Mouse (Mus musculus) midbrain, embryonic 16.5 days (tissue): ENCODE measurements at regions not wholly inside any gene's neighbourhood (a gene's known extent, or its start where the extent isn't known, plus 50 kb on each side); places are given as distances from the start of the nearest gene placed in this dataset.
A peak's percentile ranks its signal among the peaks of the same experiment; 100 is the strongest.
"Not testable (repeated sequence)": the region's sequence is repeated elsewhere in the genome, so short reads cannot be mapped to it uniquely, and the experiment has no call there.

Experiments used
- ATAC-seq: fragments of 200-750 bp; cut with Nextera tagmentation; 2 replicates; pipeline ENCODE4 v1.8.0; 2017; ENCODE audit warnings: moderate TSS enrichment
- H3K27ac ChIP-seq: fragments of 300-500 bp; sonication (generic); 2 replicates; pipeline ENCODE4 v1.5.1; 2014; ENCODE audit warnings: mild to moderate bottlenecking, low read length, mixed read lengths
- H3K27me3 ChIP-seq: fragments of 300-500 bp; sonication (generic); 2 replicates; pipeline ENCODE4 v1.6.1; 2014; ENCODE audit warnings: low read depth, low read length, mixed read lengths; ENCODE audit not compliant: control insufficient read depth, insufficient read depth
- H3K36me3 ChIP-seq: fragments of 300-500 bp; sonication (generic); 2 replicates; pipeline ENCODE4 v1.6.1; 2014; ENCODE audit warnings: mild to moderate bottlenecking, low read length, moderate library complexity, mixed read lengths; ENCODE audit not compliant: control insufficient read depth, insufficient read depth
- H3K4me1 ChIP-seq: fragments of 300-500 bp; sonication (generic); 2 replicates; pipeline ENCODE4 v1.6.1; 2014; ENCODE audit warnings: mild to moderate bottlenecking, low read length, mixed read lengths; ENCODE audit not compliant: control insufficient read depth, insufficient read depth
- H3K4me2 ChIP-seq: fragments of 300-500 bp; sonication (generic); 2 replicates; pipeline ENCODE4 v1.6.1; 2014; ENCODE audit warnings: mild to moderate bottlenecking, low read length, mixed read lengths
- H3K4me3 ChIP-seq: fragments of 300-500 bp; sonication (generic); 2 replicates; pipeline ENCODE4 v1.5.1; 2014; ENCODE audit warnings: low read depth, mild to moderate bottlenecking, low read length, moderate library complexity, mixed read lengths
- H3K9ac ChIP-seq: fragments of 300-500 bp; sonication (generic); 2 replicates; pipeline ENCODE4 v1.6.1; 2014; ENCODE audit warnings: low read depth, low read length, mixed read lengths
- H3K9me3 ChIP-seq: fragments of 300-500 bp; sonication (generic); replicated peaks from 2 replicates; pipeline ENCODE4 v1.6.1; 2014; ENCODE audit warnings: mild to moderate bottlenecking, low read length, mixed read lengths; ENCODE audit not compliant: control insufficient read depth, poor library complexity, severe bottlenecking
- WGBS: fragments of 180-500 bp; shearing (Covaris S2); extraction: QIAGEN DNeasy Blood & Tissue Kit; methylation state at CpG from one replicate; pipeline ENCODE4 v1.1.7; 2014; 5-methylcytosine and 5-hydroxymethylcytosine counted together

DNA sequence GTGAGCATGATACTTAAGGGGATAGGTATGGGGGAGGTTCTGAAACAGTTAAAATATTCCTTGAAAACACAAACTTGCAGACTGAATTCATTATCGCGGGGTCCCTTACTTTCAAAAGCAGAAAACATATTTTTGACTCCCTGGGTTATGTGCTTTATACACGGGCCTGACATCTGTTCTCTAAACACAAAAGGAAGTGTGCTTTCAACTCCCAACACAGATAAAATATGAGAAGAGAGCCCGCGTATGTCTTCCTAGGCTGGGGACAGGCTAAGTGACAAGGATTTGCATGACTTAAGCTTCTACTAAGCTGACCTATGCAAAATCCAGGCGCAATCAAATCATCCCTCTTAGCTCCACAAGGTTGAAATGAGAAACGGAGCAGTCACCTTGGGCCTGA, 65.5 kb upstream of the Jarid2 start:
- no peak overlapping the region for H3K9ac ChIP-seq
- H3K9me3 ChIP-seq = no peaks in the 10 kb centered on the region
- no peak overlapping the region for H3K4me3 ChIP-seq
- no peak overlapping the region for H3K4me2 ChIP-seq
- ATAC-seq = no peak
- WGBS = 59% methylated on average over 7 of the region's 7 CpGs
- no peaks in the 10 kb centered on the region for H3K4me1 ChIP-seq
- H3K27me3 ChIP-seq = no peaks in the 10 kb centered on the region
- H3K36me3 ChIP-seq = no peaks in the 10 kb centered on the region
- H3K27ac ChIP-seq = no peak overlapping the region

DNA sequence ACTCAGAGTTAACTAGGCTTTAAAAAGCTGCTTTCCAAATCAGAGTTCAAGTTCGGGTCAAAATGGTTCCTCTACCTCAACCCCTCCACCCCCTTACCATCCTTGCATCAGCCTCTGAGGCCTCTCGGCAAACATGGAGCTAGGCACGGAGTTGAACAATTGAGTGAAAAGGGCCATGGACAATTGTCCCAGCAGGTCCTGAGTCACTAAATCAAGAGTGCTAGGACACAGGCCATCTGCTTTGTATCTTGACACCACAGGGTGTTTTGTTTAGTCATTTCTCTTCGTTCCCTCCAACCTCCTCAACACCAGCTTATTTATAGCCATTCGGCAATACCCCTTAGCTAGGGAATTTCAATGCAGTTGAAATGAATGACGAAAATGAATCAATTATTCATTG, 59.5 kb upstream of the Jarid2 start:
- no peak for ATAC-seq
- 62% methylated on average over 6 of the region's 6 CpGs for WGBS
- 0 out of 2 replicates have a peak, but pooled peaks cover 3% of the 10 kb centered on the region for H3K4me1 ChIP-seq

DNA sequence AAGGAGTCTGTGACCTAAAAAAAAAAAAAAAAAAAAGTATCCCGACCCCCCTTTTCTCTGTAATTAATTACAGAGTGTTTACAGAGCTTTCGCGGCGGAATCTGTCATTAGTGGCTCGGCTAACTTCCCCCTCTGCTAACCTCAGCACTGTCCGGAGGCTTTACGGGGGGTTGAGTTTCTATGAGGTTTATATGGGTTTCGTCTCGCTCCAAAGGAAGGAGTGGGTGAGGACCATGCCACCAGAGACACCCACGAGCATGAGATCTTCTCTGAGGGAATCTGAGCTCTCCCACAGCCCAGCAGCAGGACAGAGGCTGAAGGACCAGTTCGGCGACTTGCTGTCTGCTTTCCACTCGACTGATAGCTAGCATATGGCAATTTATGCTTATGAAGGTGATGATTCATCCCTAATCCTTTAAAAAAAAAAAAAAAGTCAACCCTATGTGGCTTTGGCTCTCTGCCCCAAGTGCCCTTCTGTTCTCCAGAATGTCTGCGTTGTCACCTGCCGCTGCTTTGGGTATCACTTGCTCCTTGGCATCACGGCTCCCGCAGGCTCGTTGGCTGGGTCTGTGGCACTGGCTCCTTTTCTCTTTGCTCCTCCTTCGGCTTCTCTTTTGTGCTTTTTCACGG, 55.8 kb upstream of the Jarid2 start:
- H3K27me3 ChIP-seq = no peaks in the 10 kb centered on the region
- 35% methylated on average over 20 of the region's 20 CpGs for WGBS
- no peak overlapping the region for H3K4me3 ChIP-seq
- no peaks in the 10 kb centered on the region for H3K9me3 ChIP-seq
- ATAC-seq = no peak
- no peak overlapping the region for H3K27ac ChIP-seq
- 0 out of 2 replicates have a peak, but pooled peaks cover 3% of the 10 kb centered on the region for H3K4me1 ChIP-seq
- no peaks in the 10 kb centered on the region for H3K36me3 ChIP-seq
- H3K9ac ChIP-seq = no peak overlapping the region
- peak overlapping the region; percentile 25 for H3K4me2 ChIP-seq

More for the DNA sequence above, 59.5 kb upstream of the Jarid2 start:
- Histone ChIP-seq H3K4me3 (no peak overlapping the region), H3K27me3 (no peaks in the 10 kb centered on the region), H3K36me3 (no peaks in the 10 kb centered on the region), H3K4me2 (no peak overlapping the region), H3K9me3 (no peaks in the 10 kb centered on the region), H3K27ac (no peak overlapping the region), H3K9ac (no peak overlapping the region)

DNA sequence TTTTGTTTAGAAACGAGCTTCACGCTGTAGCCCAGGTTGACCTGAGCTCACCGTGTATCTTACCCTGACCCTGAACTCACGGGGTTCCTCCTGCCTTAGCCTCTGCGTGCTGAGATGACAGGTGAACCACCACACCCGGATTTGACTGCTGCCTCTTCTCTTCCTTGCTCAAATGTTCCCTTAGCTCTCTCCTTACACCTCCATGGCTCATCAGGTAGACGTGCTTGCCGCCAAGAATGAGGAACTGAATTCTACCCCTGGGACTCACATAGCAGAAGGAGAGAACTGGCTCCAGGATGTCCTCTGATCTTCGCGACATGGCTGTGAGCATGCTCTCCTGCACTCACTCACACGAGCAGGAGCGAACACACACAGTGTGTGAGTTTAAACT, 55.3 kb upstream of the Jarid2 start:
- no peaks in the 10 kb centered on the region for H3K27me3 ChIP-seq
- no peaks in the 10 kb centered on the region for H3K9me3 ChIP-seq
- no peak overlapping the region for H3K9ac ChIP-seq
- WGBS = 48% methylated on average over 12 of the region's 12 CpGs
- H3K27ac ChIP-seq = no peak overlapping the region
- no peak for ATAC-seq
- no peak overlapping the region for H3K4me3 ChIP-seq
- 0 out of 2 replicates have a peak, but pooled peaks cover 3% of the 10 kb centered on the region for H3K4me1 ChIP-seq
- no peaks in the 10 kb centered on the region for H3K36me3 ChIP-seq
- H3K4me2 ChIP-seq = peak overlapping the region; percentile 25; the same call in 1 of the 2 replicates

DNA sequence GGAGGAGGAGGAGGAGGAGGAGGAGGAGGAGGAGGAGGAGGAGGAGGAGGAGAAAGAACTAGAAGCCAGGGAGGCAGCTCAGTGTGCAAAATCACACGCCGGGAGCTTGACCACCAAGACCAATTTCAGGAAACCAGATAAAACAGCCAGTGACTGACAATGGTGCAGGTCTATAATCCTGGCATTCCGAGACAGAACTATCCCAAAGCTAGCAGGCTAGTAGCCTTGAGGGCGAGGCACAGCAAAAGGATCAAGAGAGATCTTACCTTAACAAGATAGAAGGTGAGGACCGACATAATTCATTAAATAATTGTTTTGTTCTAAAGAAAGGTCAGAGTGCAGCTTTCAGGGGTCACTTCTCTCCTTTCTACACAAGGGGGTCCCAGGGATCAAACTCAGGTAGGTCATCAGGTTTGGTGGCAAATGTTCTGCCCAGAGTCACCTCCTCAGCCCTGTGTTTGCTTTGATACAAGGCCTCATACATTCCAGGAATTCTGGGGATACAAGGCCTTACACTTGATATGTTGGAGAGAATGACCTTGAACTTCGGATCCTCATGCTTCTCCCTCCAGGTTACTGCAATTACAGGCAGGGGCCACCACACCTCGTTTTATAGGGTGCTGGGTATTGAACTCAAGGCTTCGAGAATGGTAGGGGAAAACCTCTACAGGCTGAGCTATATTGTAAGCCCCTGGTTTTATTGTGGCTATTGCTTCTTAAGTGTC, 54.2 kb upstream of the Jarid2 start:
- H3K4me2 ChIP-seq = no peak overlapping the region
- 0 out of 2 replicates have a peak, but pooled peaks cover 3% of the 10 kb centered on the region for H3K4me1 ChIP-seq
- H3K9ac ChIP-seq = no peak overlapping the region
- ATAC-seq = no peak
- H3K27ac ChIP-seq = no peak overlapping the region
- H3K27me3 ChIP-seq = no peaks in the 10 kb centered on the region
- no peaks in the 10 kb centered on the region for H3K9me3 ChIP-seq
- H3K36me3 ChIP-seq = no peaks in the 10 kb centered on the region
- H3K4me3 ChIP-seq = no peak overlapping the region
- WGBS = 81% methylated on average over 8 of the region's 8 CpGs

DNA sequence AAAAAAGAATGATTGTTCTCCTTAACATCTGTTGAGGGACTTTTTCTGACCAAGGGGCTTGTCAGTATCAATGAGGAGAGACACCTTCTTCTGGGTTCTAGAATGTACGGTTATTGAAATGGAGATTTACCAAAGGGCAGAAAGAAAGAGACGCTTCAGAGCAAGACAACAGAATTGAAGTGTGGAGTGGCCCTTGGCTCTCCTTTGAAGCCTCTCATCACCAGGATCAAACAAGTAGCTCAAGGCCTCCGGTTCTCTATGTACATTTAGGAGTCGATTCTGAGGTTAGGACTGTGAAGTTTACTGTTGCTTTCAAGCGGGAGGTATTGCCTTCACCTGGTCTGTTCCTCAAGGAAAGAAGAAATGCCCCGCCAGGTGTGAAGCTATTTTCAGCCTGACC, 53.2 kb upstream of the Jarid2 start:
- H3K9me3 ChIP-seq = no peaks in the 10 kb centered on the region
- H3K4me1 ChIP-seq = 0 out of 2 replicates have a peak, but pooled peaks cover 3% of the 10 kb centered on the region
- no peak overlapping the region for H3K9ac ChIP-seq
- WGBS = 86% methylated on average over 6 of the region's 6 CpGs
- H3K36me3 ChIP-seq = no peaks in the 10 kb centered on the region
- H3K27me3 ChIP-seq = no peaks in the 10 kb centered on the region
- ATAC-seq = no peak
- no peak overlapping the region for H3K27ac ChIP-seq
- H3K4me2 ChIP-seq = no peak overlapping the region
- no peak overlapping the region for H3K4me3 ChIP-seq

DNA sequence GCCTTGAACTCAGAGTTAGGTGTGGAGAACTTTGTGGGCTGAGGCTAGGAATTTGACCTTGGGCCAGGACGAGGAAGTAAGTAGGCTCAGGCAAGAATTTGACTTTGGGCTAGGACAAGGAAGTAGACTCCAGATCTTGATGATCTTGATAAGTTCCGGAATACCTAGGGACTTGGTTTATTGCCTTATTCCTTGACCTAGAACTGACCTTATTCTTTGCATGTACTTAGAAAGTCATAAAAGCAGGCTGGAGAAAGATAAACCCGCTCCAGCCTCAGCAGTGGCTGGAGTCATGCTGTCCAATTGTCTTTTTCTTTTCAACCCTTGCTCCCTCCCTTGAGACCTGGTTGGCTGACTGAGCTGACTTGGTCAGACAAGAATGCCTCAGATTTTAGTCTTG, 51.2 kb upstream of the Jarid2 start:
- Histone ChIP-seq H3K9me3 (no peaks in the 10 kb centered on the region), H3K4me1 (0 out of 2 replicates have a peak, but pooled peaks cover 3% of the 10 kb centered on the region), H3K27ac (no peak overlapping the region), H3K36me3 (no peaks in the 10 kb centered on the region), H3K9ac (no peak overlapping the region), H3K27me3 (no peaks in the 10 kb centered on the region), H3K4me3 (no peak overlapping the region), H3K4me2 (no peak overlapping the region)
- ATAC-seq = no peak
- WGBS = 73% methylated on average over 3 of the region's 3 CpGs

DNA sequence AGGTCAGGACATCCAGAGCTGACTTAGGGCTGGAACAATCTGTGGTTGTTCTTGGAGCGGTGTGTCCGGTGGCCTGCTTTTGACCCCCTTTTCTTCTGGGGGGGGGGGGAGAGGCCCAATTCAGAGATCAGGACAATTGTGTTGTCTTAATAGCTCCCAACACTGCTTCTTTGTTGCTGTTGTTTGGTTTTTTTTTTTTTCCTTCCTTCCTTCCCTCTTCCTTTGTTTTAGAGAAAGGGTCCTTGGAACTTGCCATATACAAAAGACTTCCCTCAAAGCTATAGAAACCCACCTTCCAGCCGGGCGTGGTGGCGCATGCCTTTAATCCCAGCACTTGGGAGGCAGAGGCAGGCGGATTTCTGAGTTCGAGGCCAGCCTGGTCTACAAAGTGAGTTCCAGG, 49.8 kb upstream of the Jarid2 start:
- H3K4me1 ChIP-seq, H3K27ac ChIP-seq, H3K9me3 ChIP-seq, H3K9ac ChIP-seq, H3K27me3 ChIP-seq, H3K4me2 ChIP-seq, H3K4me3 ChIP-seq, H3K36me3 ChIP-seq, ATAC-seq: not testable (repeated sequence)
- WGBS = 85% methylated on average over 6 of the region's 7 CpGs
